Mouse (Mus musculus): ENCODE results near the gene Rgl3.

Rgl3 gene

DNA sequence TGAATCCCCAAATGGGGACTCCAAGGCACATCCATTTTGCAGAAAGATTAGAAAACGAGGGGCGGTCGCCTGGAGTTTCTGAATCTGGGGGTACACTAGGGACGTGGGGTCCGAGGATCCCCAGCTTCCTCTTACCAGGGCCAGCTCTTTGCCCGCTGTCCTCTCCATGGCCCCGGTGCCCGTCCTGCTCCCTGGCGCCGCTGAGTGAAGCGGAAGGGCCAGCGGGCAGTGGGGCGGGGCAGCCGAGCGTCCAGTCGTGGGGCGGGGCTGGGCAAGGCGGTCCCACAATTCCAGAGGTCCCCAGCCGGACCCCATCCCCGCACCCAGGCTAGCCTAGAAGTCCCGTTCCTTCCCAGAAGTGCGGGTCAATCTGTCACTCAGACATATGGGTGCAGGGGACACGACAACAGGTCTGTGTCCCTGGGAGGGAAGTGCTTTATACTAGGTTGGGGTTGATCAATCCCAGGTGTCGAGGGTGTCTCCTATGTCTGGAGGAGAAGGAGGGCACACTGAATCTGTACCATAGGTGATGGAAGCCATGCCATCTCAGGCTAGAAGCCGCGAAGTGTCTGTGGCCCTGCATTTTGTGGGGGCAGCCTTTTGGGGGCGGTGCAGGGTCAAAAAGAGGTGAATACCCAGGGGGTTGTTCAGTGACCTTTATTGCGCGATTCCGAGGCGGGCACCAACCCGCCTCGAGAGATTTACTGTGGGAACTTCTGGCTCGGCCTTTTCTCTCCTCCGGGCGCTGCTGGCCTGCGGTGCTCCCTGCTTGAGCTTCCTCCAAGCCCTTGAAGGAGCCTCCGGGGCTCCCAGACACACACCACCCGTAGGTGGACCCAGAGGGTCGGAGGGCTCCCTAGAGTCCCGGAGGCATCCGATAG, at the start of gene Rgl3:
TSS of gene Rgl3 (minus strand) at position 217 of the 881 bp plus-strand sequence.
- TF ChIP-seq GATA4 (IDR thresholded peaks at IDR 0.05; ENCODE audit: insufficient replicate concordance, low read length), result no peak

DNA sequence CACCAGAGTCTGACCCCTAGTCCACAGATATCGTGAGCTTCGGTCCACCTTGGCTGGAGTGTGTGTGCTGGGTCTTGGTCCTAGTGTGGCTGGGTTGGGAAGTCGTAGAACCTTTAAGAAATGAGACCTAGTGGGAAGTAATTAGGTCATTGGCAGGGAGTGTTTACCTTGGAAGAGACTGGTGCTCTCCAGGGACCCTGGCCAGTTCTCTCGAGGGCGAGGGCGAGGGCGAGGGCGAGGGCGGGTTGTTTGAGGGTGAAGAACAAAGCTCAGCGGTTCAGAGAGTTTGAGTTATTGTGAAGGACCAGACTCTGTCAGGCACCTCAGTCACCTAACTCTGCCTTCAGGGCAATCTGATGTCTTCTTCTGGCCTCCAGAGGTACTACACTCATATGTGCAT, 48.6 kb upstream of the Rgl3 start:
- no peak for TF ChIP-seq GATA4 (IDR thresholded peaks at IDR 0.05; ENCODE audit: insufficient replicate concordance, low read length)

DNA sequence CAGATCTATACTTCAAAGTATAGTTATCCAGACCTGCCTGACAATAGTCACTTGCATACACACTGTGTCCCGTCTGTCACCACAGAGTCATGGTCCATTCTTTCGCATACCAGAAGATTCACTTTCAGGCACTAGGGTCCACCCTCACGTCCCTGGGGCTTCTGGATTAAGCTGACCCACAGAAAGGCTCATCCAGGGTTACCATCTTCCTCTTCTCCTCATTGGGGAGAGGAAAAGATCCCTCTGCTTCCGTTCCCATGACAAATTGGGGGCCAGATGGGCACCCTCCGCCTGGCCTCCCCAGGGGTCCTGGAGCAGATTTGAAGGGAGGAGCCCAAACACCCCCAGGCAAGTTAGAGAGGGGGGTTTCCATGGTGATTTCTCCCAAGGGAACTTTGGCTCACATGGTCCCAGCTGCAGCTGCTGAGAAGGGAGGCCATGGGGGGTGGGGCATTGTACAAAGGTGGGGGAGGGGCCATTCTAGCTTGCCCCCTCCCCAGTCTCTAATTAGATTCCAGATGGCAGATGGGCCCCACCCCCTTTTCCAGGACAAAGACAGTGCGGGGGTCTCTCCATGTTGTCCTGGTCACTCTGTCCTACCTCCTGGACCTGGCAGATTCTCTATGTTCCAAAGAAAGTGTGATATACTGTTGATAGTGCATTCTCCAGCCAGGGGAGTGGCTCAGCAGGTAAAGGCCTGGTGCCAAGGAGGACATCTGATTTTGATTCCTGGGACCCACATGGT, 46.2 kb upstream of the Rgl3 start:
- no peak for TF ChIP-seq GATA4 (IDR thresholded peaks at IDR 0.05; ENCODE audit: insufficient replicate concordance, low read length)

DNA sequence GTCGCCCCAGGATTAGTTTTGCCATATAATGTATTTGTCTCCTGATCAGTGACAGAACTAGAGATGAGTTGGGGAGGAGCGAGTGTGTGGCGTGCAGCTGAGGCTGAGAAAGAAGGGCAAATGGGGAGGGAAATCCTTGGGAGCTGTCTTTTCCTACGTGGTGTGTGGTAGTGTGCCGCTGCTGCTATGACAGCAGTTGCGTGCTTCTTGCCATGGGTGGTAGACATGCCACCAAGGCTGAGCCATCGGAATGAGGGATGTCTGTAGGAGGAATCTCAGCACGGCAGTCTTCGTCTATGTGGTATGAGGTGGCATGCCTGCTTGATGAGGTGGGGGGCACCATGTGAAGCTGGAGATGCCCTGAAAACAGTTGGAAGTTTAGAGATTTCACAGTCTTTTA, 41.1 kb upstream of the Rgl3 start:
- TF ChIP-seq GATA4 (IDR thresholded peaks at IDR 0.05; ENCODE audit: insufficient replicate concordance, low read length), result no peak

DNA sequence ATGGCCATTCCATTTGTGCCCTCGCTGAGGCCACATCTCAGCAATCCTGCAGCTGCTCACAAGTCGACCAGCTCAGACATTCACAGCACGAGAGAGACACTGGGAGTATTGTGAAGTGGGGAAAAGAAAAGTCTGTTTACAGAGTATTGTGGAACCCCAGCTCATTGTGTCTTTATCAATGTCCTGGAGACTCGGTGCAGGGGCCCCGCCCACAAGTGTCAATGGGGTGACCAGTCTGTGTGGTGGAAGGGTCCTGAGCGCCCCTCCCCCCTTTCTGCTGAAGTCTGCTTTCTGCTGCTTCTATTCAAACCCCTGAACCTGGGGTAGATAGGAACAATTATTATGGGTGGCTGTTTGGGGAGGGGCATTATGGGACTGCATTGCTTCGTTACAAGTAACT, 39.2 kb upstream of the Rgl3 start:
- TF ChIP-seq GATA4 (IDR thresholded peaks at IDR 0.05; ENCODE audit: insufficient replicate concordance, low read length), result no peak

DNA sequence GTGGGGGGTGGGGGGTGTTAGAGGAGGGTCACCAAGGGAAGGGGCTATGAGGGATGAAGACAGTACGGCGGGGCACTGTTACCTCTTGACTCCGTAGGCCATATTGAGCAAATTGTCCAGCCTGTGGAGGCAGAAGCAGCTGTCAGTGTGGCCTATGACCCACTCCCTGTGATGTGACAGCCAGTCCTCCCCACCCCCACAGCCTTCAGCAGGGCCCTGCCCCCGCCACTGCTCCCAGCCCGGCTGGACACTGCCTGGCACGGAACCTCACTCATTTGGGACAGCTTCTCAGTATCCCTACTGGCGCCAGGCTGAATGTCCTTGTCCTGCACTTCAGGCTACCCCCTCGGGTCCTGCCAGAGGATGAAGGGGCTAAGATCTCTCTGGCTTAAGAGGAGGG, 35.3 kb upstream of the Rgl3 start:
- TF ChIP-seq GATA4 (IDR thresholded peaks at IDR 0.05; ENCODE audit: insufficient replicate concordance, low read length), result no peak

DNA sequence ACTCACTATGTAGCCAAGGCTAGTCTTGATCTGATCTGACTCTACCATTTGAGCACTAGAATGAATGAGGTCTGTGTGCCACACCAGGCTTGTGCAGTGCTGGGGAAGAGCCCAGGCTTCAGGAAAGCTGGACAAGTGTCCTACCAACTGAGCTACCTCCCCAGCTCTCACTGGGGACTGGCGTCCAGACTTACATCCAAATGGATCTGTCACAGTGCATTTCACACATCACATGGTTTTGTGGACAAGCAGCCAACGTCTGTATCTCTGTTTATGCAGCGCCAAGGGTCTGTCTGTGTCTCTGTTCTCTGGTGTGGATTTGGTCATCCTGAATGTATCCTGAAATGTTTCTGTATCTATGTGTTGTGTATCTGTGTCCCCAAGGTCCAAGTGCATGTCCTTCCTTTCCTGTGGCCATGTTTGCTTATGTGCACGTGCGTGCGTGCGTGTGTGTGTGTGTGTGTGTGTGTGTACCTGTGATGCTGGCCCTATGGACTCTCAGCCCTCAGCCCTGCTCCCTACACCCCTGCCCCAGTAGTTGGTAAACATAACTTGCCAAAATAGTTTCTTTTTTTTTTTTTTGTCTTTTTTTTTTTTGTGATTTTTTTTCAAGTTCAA, 28.1 kb upstream of the Rgl3 start:
- no peak for TF ChIP-seq GATA4 (IDR thresholded peaks at IDR 0.05; ENCODE audit: insufficient replicate concordance, low read length)

DNA sequence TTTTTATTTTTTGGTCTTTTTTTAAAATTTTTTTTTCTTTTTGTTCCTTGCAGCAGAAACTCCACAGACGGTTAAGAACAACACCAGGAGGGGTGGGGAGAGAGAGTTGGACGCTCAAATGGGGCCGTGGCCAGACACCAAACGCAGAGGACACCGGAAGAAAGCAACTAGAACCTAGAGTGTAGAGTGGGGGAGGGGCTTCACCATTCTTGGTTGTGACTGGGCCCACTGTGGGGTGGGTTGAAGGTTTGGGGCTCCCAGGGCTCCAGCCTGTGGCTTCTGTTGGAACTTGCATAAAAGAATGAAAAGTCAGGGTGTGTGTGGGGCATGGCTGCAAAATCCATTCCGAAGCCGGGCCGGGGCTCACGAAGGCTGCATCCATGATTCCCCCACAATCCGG, 27.0 kb upstream of the Rgl3 start:
- TF ChIP-seq GATA4 (IDR thresholded peaks at IDR 0.05; ENCODE audit: insufficient replicate concordance, low read length), result no peak

DNA sequence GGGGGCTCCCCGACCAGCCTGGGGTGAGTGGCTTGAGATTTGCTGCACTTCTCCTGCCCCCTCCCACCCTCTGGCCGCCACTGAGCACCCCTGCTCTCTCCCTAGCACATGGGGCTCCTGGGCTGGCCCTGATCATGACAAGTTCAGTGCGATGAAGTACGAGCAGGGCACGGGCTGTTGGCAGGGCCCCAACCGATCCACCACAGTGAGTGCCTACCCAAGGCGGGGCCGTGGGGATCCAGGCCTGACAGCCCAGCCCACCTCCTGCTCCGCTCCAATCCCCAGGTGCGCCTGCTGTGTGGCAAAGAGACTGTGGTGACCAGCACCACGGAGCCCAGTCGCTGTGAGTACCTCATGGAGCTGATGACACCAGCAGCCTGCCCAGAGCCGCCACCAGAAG, 23.5 kb upstream of the Rgl3 start:
- no peak for TF ChIP-seq GATA4 (IDR thresholded peaks at IDR 0.05; ENCODE audit: insufficient replicate concordance, low read length)

DNA sequence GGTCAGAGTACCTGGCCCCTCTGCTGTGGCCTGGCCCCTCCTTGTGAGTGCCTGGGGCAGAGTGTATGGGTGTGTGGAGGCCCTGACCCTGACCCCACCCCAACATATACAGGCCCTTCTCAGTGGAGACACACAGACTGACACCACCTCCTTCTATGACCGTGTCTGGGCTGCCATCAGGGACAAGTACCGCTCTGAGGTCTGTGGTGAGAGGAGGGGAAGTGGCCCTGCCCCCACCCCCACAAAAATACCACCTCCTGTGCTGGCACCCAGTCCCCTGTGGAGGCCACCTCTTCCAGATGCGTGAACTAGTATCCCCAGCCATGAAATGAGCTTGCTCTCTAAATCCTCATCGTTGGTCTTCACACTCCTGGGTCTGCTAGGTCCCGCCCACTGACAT, 21.8 kb upstream of the Rgl3 start:
- TF ChIP-seq GATA4 (IDR thresholded peaks at IDR 0.05; ENCODE audit: insufficient replicate concordance, low read length), result no peak

DNA sequence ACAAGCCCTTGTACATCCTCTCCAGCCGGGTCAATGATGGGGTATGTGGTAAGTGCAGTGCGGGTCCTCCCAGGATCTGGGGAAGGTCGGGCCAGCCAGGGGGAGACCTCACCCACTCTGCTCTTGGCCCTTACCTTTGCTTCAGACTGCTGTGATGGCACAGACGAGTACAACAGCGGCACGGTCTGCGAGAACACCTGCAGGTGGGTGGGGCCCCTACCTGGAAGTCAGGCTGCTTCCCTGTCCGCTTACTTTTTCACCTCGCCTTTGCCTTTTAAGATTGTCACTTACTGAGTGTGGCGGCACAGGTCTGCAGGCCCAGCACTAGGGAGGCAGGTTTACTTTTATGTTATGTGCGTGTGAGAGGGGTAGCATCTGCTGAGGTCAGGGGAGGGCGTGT, 15.3 kb upstream of the Rgl3 start:
- no peak for TF ChIP-seq GATA4 (IDR thresholded peaks at IDR 0.05; ENCODE audit: insufficient replicate concordance, low read length)

DNA sequence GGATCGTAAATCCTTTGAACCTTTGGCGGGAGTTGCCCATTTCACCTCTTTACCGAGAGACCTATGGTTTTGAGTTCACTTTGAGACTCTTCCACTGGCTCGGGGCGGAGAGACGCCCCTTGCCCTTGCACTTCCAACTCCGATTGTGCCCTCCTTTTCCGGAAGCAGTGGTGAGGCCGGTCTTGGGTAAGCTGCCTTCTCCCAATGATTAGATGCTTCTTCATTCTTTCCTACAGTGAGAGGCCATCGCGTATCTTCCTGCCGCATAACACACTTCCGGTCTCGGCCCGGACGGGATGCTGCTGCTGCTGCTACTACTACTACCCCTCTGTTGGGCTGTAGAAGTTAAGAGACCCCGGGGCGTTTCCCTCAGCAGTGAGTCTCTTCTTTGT, 13.9 kb upstream of the Rgl3 start:
- TF ChIP-seq GATA4 (IDR thresholded peaks at IDR 0.05; ENCODE audit: insufficient replicate concordance, low read length), result no peak

DNA sequence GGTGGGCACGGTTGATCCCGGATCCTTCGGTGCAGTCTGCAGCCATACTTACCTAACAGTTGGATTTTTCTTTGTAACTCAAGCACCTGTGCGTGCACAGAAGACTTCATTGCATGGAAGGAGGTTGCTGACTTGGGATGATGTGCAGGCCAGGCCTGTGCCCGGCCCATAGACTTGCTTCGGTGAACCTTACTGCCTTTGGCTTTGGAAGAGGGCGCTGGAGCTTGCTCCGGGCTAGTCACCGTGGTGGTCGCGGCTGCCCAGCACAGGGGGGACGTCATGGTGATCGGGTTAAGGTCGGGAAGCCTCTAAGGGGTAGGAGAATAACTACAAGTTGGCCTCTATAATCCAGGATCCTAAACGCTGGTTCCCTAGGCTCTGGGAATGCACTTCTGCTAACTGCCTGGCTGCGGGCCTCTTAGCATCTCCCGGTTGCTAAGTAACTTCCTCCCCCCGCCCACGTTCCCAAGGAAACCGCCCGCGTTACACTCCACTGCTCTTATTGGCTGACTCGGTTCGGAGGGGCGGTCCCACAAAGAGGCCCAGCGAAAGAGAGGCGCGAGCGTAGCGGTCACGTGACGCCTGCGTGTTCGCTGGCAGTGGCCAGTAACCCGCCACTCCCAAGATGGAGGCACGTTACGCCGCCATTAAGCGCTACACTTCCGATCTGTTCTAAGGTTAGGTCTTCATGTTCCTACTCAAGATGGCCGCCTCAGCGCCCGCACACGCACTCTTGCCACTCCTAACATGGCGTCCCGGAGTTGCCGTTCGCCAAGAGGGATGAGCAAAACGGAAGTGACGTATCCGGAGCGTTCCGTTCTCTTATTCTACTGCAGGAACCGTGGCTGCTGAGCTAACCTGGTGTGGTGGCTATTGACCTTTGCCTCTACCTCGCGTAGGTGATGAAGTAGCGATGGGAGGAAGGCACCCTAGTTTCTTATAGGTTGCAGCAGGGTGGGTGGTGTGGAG, 13.2 kb upstream of the Rgl3 start, which contains the start of the genes Ccdc151 and Prkcsh:
TSS of gene Ccdc151 (minus strand) at position 441 of the 969 bp plus-strand sequence.
TSS of gene Prkcsh (plus strand) at position 613 of the 969 bp plus-strand sequence.
- TF ChIP-seq GATA4 (IDR thresholded peaks at IDR 0.05; ENCODE audit: insufficient replicate concordance, low read length), result no peak

DNA sequence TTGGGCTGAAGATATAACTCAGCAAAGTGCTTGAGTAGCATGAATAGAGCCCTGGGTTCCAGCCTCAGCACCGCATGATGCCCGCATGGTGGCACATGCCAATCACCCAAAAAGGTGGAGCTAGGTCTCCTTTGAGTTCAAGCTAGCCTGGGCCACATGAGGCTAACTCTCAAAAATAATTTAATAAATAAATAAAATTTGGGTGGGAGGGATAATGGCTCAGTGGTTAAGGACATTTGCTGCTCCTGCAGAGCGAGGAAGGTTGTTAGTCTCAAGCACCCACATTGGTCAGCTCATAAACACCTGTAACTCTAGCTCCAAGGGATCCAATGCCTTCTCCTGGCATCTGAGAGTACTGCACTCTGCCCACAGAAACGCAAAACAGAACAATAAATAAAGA, 12.4 kb upstream of the Rgl3 start:
- TF ChIP-seq GATA4 (IDR thresholded peaks at IDR 0.05; ENCODE audit: insufficient replicate concordance, low read length), result no peak

DNA sequence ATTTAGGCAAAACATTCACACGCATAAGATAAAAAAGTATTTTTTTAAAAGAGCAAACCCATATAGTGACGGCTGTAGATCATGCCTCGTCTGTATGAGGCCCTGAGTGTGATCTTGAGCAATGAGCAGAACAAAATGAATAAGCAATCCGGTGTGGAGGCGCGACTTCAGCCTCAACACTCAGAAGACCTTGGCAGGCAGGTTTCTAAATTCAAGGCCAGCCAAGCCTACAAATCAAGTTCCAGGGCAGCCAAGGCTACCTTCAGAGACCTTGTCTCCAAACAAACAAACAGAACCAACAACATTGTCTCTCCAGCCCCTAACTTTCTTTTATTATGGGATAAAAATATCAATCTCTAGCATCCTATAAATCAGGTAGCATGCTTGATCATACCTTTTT, 11.1 kb upstream of the Rgl3 start:
- TF ChIP-seq GATA4 (IDR thresholded peaks at IDR 0.05; ENCODE audit: insufficient replicate concordance, low read length), result no peak

Data from liver, adult (tissue).